Mouse (Mus musculus) heart, adult 2 months (tissue): ENCODE data around the gene Polr3f. TPM values are rescaled to one million over a fixed set of nuclear protein-coding genes. Genes with fewer than 3 reads are reported as not detected.

Source experiments
- DNase-seq, 2 experiments: peaks; one replicate each; pipeline ENCODE4 v3.0.0; 2021
- H3K27ac ChIP-seq: fragments of 200-600 bp; 2 replicates; pipeline ENCODE4 v1.8.1; 2022
- H3K27me3 ChIP-seq: fragments of 200-500 bp; 2 replicates; pipeline ENCODE4 v1.6.1; 2012; ENCODE audit warnings: mild to moderate bottlenecking, low read length, inconsistent platforms, mixed read lengths; ENCODE audit not compliant: control insufficient read depth, insufficient read depth
- H3K36me3 ChIP-seq: fragments of 200-500 bp; 2 replicates; pipeline ENCODE4 v1.6.1; 2012; ENCODE audit warnings: low read length, inconsistent platforms; ENCODE audit not compliant: control insufficient read depth, insufficient read depth
- H3K4me1 ChIP-seq: fragments of 200-500 bp; 2 replicates; pipeline ENCODE4 v1.6.1; 2011; ENCODE audit warnings: low read length; ENCODE audit not compliant: control insufficient read depth, insufficient read depth
- H3K4me3 ChIP-seq: fragments of 200-600 bp; 2 replicates; pipeline ENCODE4 v1.8.1; 2022
- H3K79me2 ChIP-seq: fragments of 200-500 bp; replicated peaks from 2 replicates; pipeline ENCODE4 v1.6.1; 2012; ENCODE audit warnings: mild to moderate bottlenecking, inconsistent platforms, low read length, moderate library complexity, mixed read lengths; ENCODE audit not compliant: control insufficient read depth, insufficient read depth
- H3K9ac ChIP-seq: fragments of 200-500 bp; 2 replicates; pipeline ENCODE4 v1.6.1; 2012; ENCODE audit warnings: low read depth, mild to moderate bottlenecking, control low read depth, inconsistent platforms, low read length, mixed read lengths
- CTCF ChIP-seq: fragments of 200-600 bp; IDR thresholded peaks from 2 replicates; pipeline ENCODE4 v1.8.1; 2022; ENCODE audit warnings: antibody characterized with exemption, mild to moderate bottlenecking, moderate library complexity
- EP300 ChIP-seq: fragments of 200-500 bp; IDR thresholded peaks from 2 replicates; pipeline ENCODE4 v1.6.1; 2011; ENCODE audit warnings: low read depth, low read length, control low read depth; ENCODE audit not compliant: insufficient read depth
- POLR2A ChIP-seq: fragments of 200-500 bp; IDR thresholded peaks from 2 replicates; pipeline ENCODE4 v1.6.1; 2011; ENCODE audit warnings: mild to moderate bottlenecking, low read depth, low read length, control low read depth; ENCODE audit not compliant: insufficient read depth
- WGBS: fragments of 180-500 bp; shearing (Covaris S2); methylation state at CpG from one replicate; pipeline ENCODE4 v1.1.7; 2018; 5-methylcytosine and 5-hydroxymethylcytosine counted together
- intact Hi-C: fragments of 180-260 bp; cut with DNase I; formaldehyde crosslinking; loops from one replicate; pipeline ENCODE4 v1.15.1; 2025
- polyA plus RNA-seq: library from polyadenylated mRNA; depleted of rRNA; stranded (reverse); fragments of >200 nt; gene quantifications from 2 replicates; pipeline ENCODE4 v1.2.3, GENCODE M21; 2012
- total RNA-seq, 2 experiments: library from RNA; stranded (reverse); gene quantifications; 2 replicates each; pipeline ENCODE4 v1.2.3; 2021

Polr3f gene
- total and polyA plus RNA-seq, 3 experiments: 4.0 to 12.1 (median 10.4) TPM

DNA sequence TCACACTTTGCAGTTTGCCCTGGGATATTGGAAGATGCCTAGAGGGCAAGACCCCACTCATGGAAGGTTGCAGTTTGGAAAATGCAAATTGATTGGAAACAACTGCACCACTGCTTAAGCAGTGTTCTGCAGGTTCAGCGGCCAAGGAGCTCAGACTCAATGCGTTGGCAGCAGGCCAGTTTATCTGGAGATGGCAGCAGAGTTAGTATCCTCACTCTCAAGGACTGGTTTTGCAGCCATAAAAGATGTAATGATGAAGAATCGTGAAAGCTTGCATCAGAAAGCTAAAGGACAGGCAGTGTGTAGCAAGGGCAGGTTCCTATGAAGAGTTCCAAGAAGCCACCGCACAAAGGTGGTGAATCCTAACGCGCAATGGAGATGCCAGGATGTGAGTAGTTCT, 25.4 kb upstream of the Polr3f start:
- WGBS: 73% methylated on average over 6 of the region's 6 CpGs
- Histone ChIP-seq H3K27ac (no peak overlapping the region), H3K4me3 (no peak overlapping the region), H3K79me2 (no peaks in the 10 kb centered on the region), H3K36me3 (no peaks in the 10 kb centered on the region), H3K9ac (no peak overlapping the region), H3K27me3 (no peaks in the 10 kb centered on the region), H3K4me1 (no peaks in the 10 kb centered on the region)
- TF ChIP-seq EP300: no peak
- TF ChIP-seq POLR2A: no peak
- no peak for TF ChIP-seq CTCF
- intact Hi-C loops: no loop called here
- no peak for DNase-seq

DNA sequence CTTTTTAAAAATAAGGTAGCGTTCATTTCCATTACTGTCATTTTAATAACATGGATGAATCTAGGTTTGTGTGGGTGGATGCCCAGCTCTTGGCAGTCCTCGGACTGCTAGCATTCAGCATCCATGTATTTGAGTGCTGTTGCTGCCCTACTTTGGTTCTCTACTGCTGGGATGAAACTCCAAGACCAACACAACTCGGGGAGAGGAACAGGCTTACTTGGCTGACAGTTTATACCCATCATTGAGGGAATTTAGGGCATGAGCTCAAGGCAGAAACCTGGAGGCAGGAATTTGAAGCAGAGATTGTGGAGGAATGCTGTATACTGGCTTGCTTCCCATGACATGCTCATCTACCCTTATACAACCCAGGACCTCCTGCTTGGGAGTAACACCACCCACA, 12.9 kb upstream of the Polr3f start:
- TF ChIP-seq CTCF (no peak), EP300 (no peak), POLR2A (no peak)
- 76% methylated on average over 3 of the region's 3 CpGs for WGBS
- no peaks in the 10 kb centered on the region for H3K4me1 ChIP-seq
- H3K27me3 ChIP-seq: no peaks in the 10 kb centered on the region
- no peak for DNase-seq
- H3K36me3 ChIP-seq: no peaks in the 10 kb centered on the region
- no peak overlapping the region for H3K9ac ChIP-seq
- H3K79me2 ChIP-seq: no peaks in the 10 kb centered on the region
- H3K4me3 ChIP-seq: no peak overlapping the region
- intact Hi-C loops: no loop called here
- no peak overlapping the region for H3K27ac ChIP-seq

DNA sequence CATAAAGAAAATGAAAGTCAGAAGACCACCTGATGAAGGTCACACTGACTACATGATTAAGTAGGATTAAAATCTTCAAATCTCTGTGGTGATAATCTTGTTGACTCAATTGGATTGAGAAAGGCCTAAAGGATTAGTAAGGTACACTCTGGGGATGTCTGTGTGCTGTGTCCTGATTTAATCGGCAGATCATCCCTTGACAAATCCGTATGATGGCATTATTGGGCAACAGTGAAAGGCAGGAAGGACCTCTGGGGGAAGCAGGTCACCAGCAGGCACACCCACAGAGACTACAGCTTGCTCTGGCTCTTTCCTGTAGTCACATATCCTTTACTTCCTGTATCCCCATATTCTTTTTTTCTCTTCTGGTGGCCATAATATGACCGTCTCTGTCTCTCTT, 7.7 kb upstream of the Polr3f start:
- Histone ChIP-seq H3K27ac (no peak overlapping the region), H3K27me3 (no peaks in the 10 kb centered on the region), H3K9ac (no peak overlapping the region), H3K79me2 (no peaks in the 10 kb centered on the region), H3K36me3 (no peaks in the 10 kb centered on the region), H3K4me1 (no peaks in the 10 kb centered on the region), H3K4me3 (no peak overlapping the region)
- TF ChIP-seq CTCF: no peak
- TF ChIP-seq EP300: no peak
- no peak for TF ChIP-seq POLR2A
- intact Hi-C loops: loop anchor here (10.0 kb wide), 1 partner anchor 155 kb away; the partner anchor contains the start of genes Kat14 and Pet117
- WGBS: 52% methylated on average over 3 of the region's 3 CpGs
- no peak for DNase-seq

DNA sequence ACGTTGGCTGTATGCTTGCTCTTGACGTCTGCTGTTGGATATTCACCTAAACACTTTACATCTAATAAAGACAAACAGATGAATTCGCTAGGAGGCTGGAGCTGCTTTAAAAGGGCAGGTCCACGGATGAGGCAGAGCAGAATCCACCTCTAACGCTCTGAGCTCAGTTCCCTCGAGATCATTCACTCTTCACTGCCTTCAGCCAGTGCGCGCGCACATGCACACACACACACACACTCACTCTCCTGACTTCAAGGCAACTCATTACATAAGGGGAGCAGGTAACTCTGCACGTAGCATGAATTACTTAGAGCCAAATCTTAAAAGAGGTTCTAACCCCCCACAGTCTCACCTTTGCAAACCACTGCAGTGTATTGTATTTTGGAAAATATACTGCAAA, 1.7 kb upstream of the Polr3f start:
- WGBS: 54% methylated on average over 10 of the region's 10 CpGs
- intact Hi-C loops: loop anchor here (2.0 to 10.0 kb wide), 3 partner anchors 31 to 161 kb away; partner anchors contain the start of genes Kat14, Pet117 and Sec23b
- Histone ChIP-seq H3K27ac (no peak overlapping the region), H3K79me2 (0 out of 2 replicates have a peak, but pooled peaks cover 2% of the 10 kb centered on the region), H3K36me3 (no peaks in the 10 kb centered on the region; the same call in 1 of the 2 replicates), H3K9ac (no peak overlapping the region), H3K4me3 (no peak overlapping the region), H3K27me3 (no peaks in the 10 kb centered on the region; the same call in 1 of the 2 replicates), H3K4me1 (peaks cover 1% of the 10 kb centered on the region; the same call in 1 of the 2 replicates)
- TF ChIP-seq CTCF (no peak), POLR2A (no peak), EP300 (no peak)
- DNase-seq: no peak

DNA sequence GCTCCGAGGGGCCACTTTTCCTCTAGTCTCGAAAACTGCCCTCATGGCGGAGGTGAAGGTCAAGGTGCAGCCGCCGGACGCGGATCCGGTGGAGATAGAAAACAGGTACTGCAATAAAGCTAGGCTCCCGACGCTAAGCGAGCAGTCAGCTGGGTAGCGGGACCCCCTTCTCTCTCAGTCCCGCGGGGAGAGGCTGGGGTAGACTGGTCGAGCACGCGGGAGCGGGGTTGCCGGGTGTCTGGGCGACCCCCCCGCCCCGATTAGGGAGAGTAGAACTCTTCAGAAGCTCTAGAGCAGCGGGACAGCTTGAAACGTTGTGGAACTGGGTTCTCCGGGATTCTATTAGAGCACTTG, 280 bp downstream of the Polr3f start:
- no peak for DNase-seq
- 0 out of 2 replicates have a peak, but pooled peaks cover 2% of the 10 kb centered on the region for H3K79me2 ChIP-seq
- no peaks in the 10 kb centered on the region; the same call in none of the 2 replicates for H3K36me3 ChIP-seq
- H3K27ac ChIP-seq: peak overlapping the region; percentile 97
- peaks cover 1% of the 10 kb centered on the region; the same call in 1 of the 2 replicates for H3K4me1 ChIP-seq
- under 1% methylated on average over 25 of the region's 25 CpGs for WGBS
- H3K27me3 ChIP-seq: no peaks in the 10 kb centered on the region; the same call in 1 of the 2 replicates
- intact Hi-C loops: loop anchor here (2.0 to 10.0 kb wide), 3 partner anchors 29 to 163 kb away; partner anchors contain the start of genes Kat14, Pet117 and Sec23b
- no peak for TF ChIP-seq CTCF
- TF ChIP-seq EP300: no peak
- TF ChIP-seq POLR2A: no peak
- peak overlapping the region; percentile 68 for H3K9ac ChIP-seq
- peak overlapping the region; percentile 99 for H3K4me3 ChIP-seq

DNA sequence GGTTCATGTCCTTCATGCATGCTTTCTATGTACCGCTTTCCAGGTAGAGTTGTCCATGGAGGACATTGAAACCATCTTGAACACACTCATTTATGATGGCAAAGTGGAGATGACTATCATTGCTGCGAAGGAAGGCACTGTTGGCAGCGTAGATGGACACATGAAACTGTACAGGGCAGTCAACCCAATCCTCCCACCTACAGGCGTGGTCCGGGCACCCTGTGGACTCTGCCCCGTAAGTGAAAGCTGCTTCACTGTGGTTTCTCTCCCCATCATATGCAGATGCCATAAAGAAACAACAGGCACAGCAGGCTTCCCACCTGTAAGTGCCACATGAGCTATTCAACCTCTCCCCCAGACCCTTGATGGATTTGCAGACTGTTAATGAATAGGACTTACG, 9.6 kb downstream of the Polr3f start:
- H3K9ac ChIP-seq: no peak overlapping the region
- H3K36me3 ChIP-seq: peaks cover 20% of the 10 kb centered on the region
- H3K4me3 ChIP-seq: no peak overlapping the region
- TF ChIP-seq EP300: no peak
- no peak for TF ChIP-seq CTCF
- TF ChIP-seq POLR2A: no peak
- DNase-seq: no peak
- no peak overlapping the region for H3K27ac ChIP-seq
- no peaks in the 10 kb centered on the region for H3K4me1 ChIP-seq
- 96% methylated on average over 7 of the region's 7 CpGs for WGBS
- intact Hi-C loops: no loop called here
- no peaks in the 10 kb centered on the region for H3K79me2 ChIP-seq
- no peaks in the 10 kb centered on the region for H3K27me3 ChIP-seq
